Mouse (Mus musculus) ES-Bruce4 (cell line): ENCODE measurements around the gene Snapc3.

ENCODE experiments used
- CTCF ChIP-seq: IDR thresholded peaks from one replicate; pipeline ENCODE4 v1.8.1; 2011; ENCODE audit warnings: low read depth, low read length
- EP300 ChIP-seq: IDR thresholded peaks from 2 replicates; pipeline ENCODE4 v1.6.1; 2011; ENCODE audit warnings: low read depth, low read length; ENCODE audit not compliant: insufficient read depth
- POLR2A ChIP-seq: IDR thresholded peaks from one replicate; pipeline ENCODE4 v1.8.1; 2011; ENCODE audit warnings: low read length; ENCODE audit not compliant: insufficient read depth

DNA sequence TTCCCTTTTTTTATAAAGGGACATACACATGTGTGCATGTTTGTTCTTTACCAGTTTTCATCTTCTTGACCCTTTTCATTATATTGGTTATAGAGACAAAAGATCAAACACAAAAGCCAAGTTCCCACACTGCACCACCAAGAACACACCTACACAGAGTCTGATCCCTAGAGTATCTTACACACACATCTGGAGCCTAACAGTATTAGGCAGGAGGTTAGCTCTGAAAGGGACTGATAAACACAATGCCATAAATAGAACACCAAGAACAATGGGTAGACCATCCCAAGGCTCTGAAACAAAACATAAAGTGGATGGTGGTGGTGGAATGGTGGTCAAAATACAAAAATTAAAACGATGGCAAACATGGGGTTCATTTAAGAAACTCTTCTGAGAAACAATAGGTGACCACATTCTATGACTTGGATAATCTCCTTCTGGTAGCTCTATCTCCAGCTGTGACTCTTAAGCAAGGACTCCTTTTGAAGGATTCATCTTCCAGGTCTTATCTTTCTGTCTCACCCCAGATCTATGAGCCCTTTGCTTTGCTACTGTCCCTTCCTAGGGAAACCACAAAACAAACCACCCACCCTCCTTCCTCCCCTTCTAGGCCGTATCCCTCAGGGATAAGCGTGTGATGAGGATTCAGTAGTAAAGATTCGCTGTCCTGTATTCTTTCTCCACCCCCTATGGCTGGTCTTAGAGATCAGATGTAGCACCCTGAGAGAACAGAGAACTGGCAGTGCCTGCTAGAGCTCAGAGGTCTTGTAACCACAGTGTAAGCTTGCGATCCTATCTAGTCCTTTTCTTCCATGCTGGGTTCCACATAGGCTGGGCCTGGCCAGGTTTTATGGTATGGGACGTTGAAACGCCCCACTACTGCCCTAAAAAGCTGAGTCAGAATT, 16.6 kb upstream of the Snapc3 start:
- no peak for TF ChIP-seq CTCF
- TF ChIP-seq POLR2A: no peak
- no peak for TF ChIP-seq EP300
